Mouse (Mus musculus) E14TG2a.4 (cell line): ENCODE results near the gene Ccdc91.

Experiments
- CTCF ChIP-seq: conservative IDR thresholded peaks from 2 replicates; pipeline ENCODE4 v1.5.1; 2014; ENCODE audit warnings: low read length
- POU5F1 ChIP-seq: IDR thresholded peaks from 2 replicates; pipeline ENCODE4 v1.6.1; 2014; ENCODE audit warnings: low read length, borderline replicate concordance

GRCm38 (mm10) chr6:147555591-147555990 is 80.0 kb downstream of the Ccdc91 start:
- TF ChIP-seq CTCF (no peak), POU5F1 (no peak)
